Mouse (Mus musculus) cerebellum, adult 2 months (tissue): ENCODE results near the gene Doxl2. TPM values are rescaled to one million over a fixed set of nuclear protein-coding genes. Genes with fewer than 3 reads are reported as not detected.
A peak's percentile ranks its signal among the peaks of the same experiment; 100 is the strongest.
"Not testable (repeated sequence)": the region's sequence is repeated elsewhere in the genome, so short reads cannot be mapped to it uniquely, and the experiment has no call there.

Experiments
- DNase-seq, 2 experiments: peaks; one replicate each; pipeline ENCODE4 v3.0.0; 2021
- H3K27ac ChIP-seq: fragments of 200-500 bp; 2 replicates; pipeline ENCODE4 v1.5.1; 2012; ENCODE audit warnings: low read length, control low read depth, inconsistent platforms; ENCODE audit not compliant: insufficient read depth
- H3K27me3 ChIP-seq: fragments of 200-500 bp; 2 replicates; pipeline ENCODE4 v1.6.1; 2012; ENCODE audit warnings: inconsistent platforms, mild to moderate bottlenecking, low read length, moderate library complexity; ENCODE audit not compliant: control insufficient read depth, insufficient read depth
- H3K4me1 ChIP-seq: fragments of 200-500 bp; 2 replicates; pipeline ENCODE4 v1.6.1; 2011; ENCODE audit warnings: low read length; ENCODE audit not compliant: control insufficient read depth, insufficient read depth
- H3K4me3 ChIP-seq: fragments of 200-500 bp; replicated peaks from 2 replicates; pipeline ENCODE3; 2011; ENCODE audit warnings: mild to moderate bottlenecking, low read depth, low read length, control low read depth; ENCODE audit not compliant: insufficient read depth
- CTCF ChIP-seq: fragments of 200-500 bp; IDR thresholded peaks from 2 replicates; pipeline ENCODE4 v1.5.1; 2011; ENCODE audit warnings: low read depth, mild to moderate bottlenecking, control low read depth, low read length, moderate library complexity, borderline replicate concordance; ENCODE audit not compliant: insufficient read depth
- POLR2A ChIP-seq: fragments of 200-500 bp; IDR thresholded peaks from 2 replicates; pipeline ENCODE4 v1.6.1; 2011; ENCODE audit warnings: low read length, control low read depth, borderline replicate concordance; ENCODE audit not compliant: insufficient read depth
- WGBS: fragments of 180-500 bp; shearing (Covaris S2); methylation state at CpG from one replicate; pipeline ENCODE4 v1.1.7; 2018; 5-methylcytosine and 5-hydroxymethylcytosine counted together
- polyA plus RNA-seq: library from polyadenylated mRNA; depleted of rRNA; stranded (reverse); fragments of >200 nt; gene quantifications from 2 replicates; pipeline ENCODE4 v1.2.3, GENCODE M21; 2012

Doxl2 gene
- polyA plus RNA-seq, 1 experiment = not detected

DNA sequence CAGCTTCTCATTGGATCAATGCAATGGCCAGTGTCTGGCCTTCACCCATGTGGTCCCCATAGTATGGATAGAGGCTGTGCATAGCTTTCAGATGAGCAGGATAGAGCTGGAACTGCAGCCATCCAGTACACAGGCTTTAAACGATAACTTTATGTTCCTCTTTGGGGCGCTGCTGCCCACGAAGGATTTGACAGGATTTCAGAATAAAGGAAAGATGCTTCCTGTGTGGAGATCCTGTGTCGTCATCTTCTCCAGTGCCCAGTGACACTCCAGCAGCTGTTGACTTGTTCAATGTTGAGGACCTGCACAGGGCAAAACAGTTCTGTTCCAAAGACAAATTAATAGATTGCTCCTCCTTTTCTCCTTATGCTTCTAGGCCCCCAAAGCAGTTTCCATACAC, 18.0 kb upstream of the Doxl2 start:
- no peak overlapping the region for H3K27ac ChIP-seq
- no peak for DNase-seq
- 91% methylated on average over 4 of the region's 4 CpGs for WGBS
- no peak for TF ChIP-seq POLR2A
- TF ChIP-seq CTCF = no peak
- H3K4me3 ChIP-seq = no peak overlapping the region
- H3K4me1 ChIP-seq = no peaks in the 10 kb centered on the region
- no peaks in the 10 kb centered on the region for H3K27me3 ChIP-seq

DNA sequence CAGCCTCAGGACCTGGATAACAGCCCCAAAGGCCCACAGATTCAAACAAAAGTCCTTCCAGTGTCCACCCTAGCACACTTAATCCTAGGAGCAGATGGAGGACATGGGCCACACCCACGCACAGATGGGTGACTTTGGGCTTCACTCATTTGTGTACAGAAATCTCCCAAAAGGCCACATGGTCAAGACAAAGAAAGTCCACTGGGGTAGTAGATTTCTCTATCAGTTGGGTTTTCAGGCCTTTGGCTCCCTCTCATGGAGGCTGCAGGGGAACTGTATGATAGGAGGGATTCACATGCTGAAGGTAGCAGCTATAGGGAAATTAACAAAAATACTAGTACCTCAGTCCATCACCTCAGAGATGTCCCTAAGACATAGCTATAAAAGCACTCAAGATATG, 16.7 kb upstream of the Doxl2 start:
- peak in 1 of 2 experiments; percentile 4 for DNase-seq
- 18% methylated on average over 1 of the region's 1 CpGs for WGBS
- Histone ChIP-seq H3K27ac (no peak overlapping the region), H3K27me3 (no peaks in the 10 kb centered on the region), H3K4me3 (no peak overlapping the region), H3K4me1 (no peaks in the 10 kb centered on the region)
- TF ChIP-seq CTCF = peak; percentile 31; the same call in 1 of the 2 replicates
- TF ChIP-seq POLR2A = no peak

DNA sequence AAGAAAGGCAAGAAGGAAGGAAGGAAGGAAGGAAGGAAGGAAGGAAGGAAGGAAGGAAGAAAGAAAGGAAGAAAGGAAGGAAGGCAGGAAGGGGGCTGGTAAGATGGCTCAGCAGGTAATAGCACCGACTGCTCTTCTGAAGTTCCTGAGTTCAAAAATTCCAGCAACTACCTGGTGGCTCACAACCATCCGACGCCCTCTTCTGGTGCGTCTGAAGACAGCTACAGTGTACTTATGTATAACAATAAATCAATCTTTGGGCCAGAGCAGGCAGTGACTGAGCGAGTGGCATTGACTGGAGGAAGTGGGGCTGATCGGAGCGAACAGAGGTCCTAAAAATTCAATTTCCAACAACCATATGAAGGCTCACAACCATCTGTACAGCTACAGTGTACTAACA, 15.6 kb upstream of the Doxl2 start:
- not testable (repeated sequence) for DNase-seq, H3K4me1 ChIP-seq, H3K27ac ChIP-seq, H3K4me3 ChIP-seq, H3K27me3 ChIP-seq
- peak; percentile 30; the same call in 1 of the 2 replicates for TF ChIP-seq CTCF
- 34% methylated on average over 7 of the region's 7 CpGs for WGBS

DNA sequence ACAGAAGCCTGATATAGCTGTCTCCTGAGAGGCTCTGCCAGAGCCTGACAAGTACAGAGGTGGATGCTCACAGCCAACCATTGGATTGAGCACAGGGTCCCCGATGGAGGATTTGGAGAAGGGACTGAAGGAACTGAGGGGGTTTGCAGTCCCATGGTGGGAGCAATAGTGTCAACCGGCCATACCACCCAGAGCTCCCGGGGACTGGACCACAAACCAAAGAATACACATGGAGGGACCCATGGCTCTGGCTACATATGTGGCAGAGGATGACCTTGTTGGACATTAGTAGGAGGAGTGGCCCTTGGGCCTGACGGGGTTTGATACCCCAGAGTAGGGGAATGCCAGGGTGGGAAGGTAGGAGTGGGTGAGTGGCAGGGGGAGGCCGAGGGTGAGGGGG, 8.1 kb upstream of the Doxl2 start:
- WGBS = 74% methylated on average over 5 of the region's 5 CpGs
- DNase-seq, H3K27me3 ChIP-seq, H3K4me3 ChIP-seq, H3K27ac ChIP-seq, H3K4me1 ChIP-seq: not testable (repeated sequence)

DNA sequence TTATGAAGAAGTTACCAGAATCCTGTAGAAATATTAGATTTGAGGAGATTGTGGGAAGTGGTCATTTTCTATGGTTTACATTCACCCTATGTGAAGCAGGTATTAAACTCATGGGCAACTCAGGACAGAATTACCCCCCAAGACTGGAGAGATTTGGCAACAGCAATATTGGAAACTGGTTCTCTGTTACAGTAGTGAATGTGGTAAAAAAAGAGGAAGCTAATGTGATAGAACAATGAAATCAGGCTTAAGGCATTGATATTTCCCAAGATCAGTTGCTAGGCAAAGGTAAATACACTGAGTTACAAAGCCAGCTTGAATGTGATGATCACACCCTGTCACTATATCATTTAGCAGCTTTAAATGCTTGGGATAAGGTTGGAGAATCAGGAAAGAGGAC, 6.9 kb upstream of the Doxl2 start:
- no peaks in the 10 kb centered on the region for H3K4me1 ChIP-seq
- DNase-seq = no peak
- no peaks in the 10 kb centered on the region for H3K27me3 ChIP-seq
- no peak overlapping the region for H3K27ac ChIP-seq
- H3K4me3 ChIP-seq = no peak overlapping the region
- TF ChIP-seq CTCF (no peak), POLR2A (no peak)

DNA sequence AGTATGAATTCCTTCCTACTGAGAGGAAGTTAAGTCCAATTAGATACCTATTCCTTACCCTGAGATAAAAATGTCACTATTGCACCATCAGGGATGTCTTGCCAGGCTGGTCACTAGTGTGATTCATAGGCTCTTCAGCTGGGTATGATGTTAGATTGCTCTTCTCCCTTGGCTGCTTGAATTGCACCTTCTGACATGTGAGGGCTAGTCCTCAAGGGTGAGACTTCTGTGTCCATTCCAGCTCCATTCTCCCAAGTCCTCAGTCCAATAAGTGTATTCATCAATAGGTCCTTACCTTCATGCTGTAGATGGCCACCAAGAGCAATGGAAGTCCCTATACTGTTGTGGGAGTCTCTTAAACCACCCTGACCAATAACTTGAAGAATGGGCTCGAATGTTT, 4.9 kb downstream of the Doxl2 start:
- DNase-seq = no peak
- H3K4me1 ChIP-seq = no peaks in the 10 kb centered on the region
- H3K27me3 ChIP-seq = no peaks in the 10 kb centered on the region
- WGBS = 35% methylated on average over 1 of the region's 1 CpGs
- no peak overlapping the region for H3K27ac ChIP-seq
- TF ChIP-seq POLR2A = no peak
- TF ChIP-seq CTCF = no peak
- no peak overlapping the region for H3K4me3 ChIP-seq

DNA sequence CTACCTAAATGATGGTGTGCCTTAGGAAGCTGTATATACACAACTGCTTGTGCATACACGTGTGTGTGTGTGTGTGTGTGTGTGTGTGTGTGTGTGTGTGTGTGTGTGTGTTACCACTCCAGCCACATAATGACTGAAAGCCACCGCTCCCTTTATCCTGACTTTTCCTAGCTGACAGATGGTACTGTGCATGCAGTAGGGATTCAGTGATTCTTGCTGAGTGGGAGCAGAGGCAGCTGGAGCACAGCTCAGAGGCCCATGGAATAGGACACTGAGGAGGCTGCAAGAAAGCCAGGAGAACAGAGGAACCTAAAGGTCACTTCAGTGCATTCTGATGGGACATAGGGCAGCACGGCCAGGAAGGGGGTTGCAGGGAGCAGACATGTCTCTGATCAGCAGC, 7.5 kb downstream of the Doxl2 start:
- Histone ChIP-seq H3K27me3 (no peaks in the 10 kb centered on the region), H3K4me1 (no peaks in the 10 kb centered on the region), H3K27ac (no peak overlapping the region), H3K4me3 (no peak overlapping the region)
- no peak for DNase-seq
- WGBS = 68% methylated on average over 3 of the region's 3 CpGs
- TF ChIP-seq POLR2A (no peak), CTCF (no peak)

DNA sequence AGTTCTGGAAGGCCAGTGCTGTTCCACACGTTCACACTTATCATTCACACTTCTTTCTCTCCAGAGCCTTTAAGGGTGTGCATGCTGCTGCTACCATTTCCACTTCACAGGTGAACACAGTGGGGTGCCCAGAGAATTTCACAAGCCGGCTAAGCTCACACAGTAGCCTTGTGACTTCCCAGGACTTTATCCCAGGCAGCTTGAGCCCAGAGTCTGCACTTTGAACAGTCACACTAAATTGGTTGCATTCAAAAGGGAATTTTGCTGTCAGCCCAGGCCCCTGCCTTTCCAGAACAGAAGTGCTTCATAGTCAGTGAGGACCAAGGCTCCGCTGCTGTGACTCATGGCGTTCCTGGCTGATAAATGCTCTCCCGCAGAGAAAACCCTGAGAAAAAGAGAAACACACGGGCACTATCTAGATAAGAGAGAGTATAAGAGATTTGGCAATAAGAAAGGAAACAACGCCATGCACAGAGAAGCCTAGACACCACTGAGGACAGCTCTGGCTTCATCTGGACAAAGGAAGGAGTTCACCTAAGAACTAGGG, 11.8 kb downstream of the Doxl2 start, which contains the start of gene Svs1:
Svs1 (plus strand) TSS at position 418 of the 547 bp plus-strand sequence.
- Histone ChIP-seq H3K4me1 (no peaks in the 10 kb centered on the region), H3K4me3 (no peak within 1 kb of the TSS), H3K27me3 (no peaks in the 10 kb centered on the region; the same call in 1 of the 2 replicates), H3K27ac (no peak within 1 kb of the TSS)
- no peak for DNase-seq
- 56% methylated on average over 7 of the region's 7 CpGs for WGBS
- TF ChIP-seq CTCF = no peak
- no peak for TF ChIP-seq POLR2A

DNA sequence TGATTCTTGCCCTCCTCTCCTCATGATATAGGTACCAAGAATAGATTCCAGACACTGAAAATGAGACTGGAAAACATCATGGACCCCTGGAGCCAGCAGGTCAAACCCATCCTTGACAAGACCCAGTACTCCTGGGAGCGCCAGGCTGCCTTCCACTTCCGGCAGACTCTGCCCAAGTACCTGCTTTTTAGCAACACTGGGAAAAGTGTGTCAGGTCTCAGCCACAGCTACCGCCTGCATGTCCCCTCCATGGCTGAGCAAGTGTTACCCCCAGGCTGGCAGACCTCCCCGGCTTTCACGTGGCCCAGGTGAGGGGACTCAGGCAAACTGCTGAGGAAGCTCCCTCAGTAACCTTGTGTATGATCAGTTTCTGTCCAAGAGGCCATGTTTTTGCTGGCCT, 15.2 kb downstream of the Doxl2 start:
- Histone ChIP-seq H3K4me3 (no peak overlapping the region), H3K4me1 (no peaks in the 10 kb centered on the region), H3K27me3 (no peaks in the 10 kb centered on the region; the same call in 1 of the 2 replicates), H3K27ac (no peak overlapping the region)
- TF ChIP-seq CTCF (no peak), POLR2A (no peak)
- no peak for DNase-seq
- 94% methylated on average over 5 of the region's 5 CpGs for WGBS
